Mouse (Mus musculus) monocyte, adult 2 months (primary cell): ENCODE data around the gene Rad17.

Experiments
- DNase-seq, 2 experiments: peaks; one replicate each; pipeline ENCODE4 v3.0.0; 2022; ENCODE audit warnings: low spot score in 2 of 2, low read depth in 1 of 2

Gene Rad17

DNA sequence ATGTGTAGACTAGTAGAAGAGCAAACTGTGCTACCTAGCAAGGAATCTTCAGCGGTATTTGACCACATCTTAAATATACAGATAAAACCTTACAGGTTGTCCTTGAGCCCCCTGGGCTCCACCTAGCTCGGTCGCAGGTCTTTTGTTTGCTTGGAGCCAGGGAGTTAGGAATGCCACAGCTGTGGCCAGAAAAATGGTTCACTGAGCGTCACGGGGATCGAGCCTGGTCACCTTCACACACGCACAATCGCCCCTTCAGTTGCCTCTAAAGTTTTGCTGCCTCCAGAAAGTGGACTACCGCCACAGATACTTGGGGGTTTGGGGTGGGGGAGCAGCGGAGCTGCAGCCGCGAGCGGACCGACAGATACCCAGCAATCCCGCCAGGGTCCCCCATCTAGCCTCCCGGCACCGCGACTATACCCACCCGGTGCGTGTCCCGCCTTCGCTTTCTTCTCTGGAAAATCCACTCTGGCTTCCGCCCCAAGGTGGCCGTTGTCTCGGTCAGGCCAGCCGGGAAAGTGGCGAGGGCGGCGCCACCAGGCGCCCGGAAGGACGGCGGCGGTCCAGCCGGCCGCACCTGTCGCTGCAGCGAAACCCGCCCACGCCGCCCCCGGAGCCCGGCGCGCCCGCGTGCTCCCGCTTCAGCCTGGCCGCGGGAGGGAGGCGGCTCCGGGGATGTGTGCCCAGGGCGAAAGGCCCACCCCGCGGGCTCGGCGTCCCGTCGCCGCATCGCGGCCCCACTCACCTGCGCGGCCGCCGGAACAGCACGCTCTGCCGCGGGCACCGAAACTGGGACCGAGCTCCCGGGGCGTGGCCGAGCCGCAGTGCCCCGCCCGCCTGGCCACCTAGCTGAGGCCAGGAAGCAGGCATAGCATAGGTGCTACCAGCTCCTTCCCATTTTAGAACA, 34.4 kb downstream of the Rad17 start, which contains the start of gene Marveld2:
TSS of gene Marveld2 (minus strand) at position 791 of the 907 bp plus-strand sequence.
- DNase-seq = no peak

DNA sequence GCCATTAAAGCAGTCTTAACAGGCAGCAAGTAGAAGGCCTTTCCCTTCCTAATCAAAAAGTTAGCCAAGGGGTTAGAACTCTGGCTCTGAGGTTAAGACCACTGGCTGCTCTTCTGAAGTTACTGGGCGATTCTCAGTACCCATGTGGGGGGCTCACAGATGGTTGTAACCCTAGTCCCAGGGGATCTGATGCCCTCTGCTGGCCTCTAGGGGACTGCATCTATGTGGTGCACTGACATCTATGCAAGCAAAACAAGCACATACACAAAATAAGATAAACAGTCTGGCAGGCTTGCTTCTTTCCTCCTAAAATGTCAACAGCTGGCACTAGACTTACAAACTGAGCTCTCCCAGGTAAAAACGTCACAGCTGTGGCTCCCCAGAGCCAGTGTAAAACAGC, 37.9 kb downstream of the Rad17 start:
- DNase-seq = no peak

DNA sequence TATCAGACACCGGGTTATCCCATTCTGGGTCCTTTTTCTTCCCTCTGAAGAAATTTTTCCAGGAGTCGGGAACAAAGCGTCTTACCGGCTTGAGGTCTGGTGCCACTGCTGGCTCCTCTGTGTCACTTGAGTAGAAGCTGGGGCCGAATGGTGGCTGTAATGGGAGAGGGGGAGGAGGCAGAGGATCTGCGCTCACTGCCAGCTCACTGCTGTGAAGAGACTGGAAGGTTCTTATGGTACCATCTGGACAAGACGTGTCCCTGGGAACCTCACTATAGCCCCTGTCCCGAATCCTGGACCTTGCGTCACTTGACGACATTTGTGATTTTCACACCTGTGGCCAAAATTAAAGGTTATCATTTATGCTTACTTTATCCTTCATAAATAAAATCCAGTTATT, 38.6 kb downstream of the Rad17 start:
- no peak for DNase-seq

DNA sequence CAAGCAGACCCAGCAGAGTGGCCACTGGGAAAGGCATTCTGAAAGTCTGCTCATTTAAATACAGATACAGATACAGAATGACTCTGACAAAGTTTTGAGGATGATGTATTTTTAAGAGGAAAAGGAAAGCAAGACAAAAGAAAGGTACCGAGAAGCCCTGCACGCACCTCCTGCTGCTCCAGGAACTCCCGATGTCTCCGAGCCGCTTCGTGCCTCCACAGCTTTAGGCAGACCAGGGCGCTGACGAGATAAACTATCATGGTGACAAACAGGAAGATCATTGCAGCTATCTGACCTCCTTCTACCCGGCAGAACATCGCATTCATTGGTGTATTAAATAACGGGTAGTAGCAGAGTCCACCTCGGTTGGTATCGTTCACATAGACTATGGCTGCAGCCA, 39.6 kb downstream of the Rad17 start:
- DNase-seq = no peak

DNA sequence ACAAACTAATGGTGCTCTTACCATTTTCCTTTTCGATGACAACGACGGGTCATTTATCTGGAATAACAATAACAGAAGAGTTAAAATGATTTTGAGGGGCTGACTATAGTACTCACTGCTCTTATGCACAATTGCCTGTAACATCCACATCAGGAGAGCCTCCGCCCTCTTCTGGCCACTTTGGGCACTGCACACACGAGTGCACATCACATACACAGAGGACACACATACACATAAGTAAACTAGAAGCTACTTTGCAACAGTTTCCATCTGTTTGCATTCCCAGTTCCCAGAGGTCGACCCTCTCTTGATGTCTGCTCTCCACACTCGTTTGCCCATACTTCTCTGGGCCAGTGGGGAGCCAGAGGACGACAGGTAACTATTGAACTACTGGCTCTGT, 43.1 kb downstream of the Rad17 start:
- no peak for DNase-seq

DNA sequence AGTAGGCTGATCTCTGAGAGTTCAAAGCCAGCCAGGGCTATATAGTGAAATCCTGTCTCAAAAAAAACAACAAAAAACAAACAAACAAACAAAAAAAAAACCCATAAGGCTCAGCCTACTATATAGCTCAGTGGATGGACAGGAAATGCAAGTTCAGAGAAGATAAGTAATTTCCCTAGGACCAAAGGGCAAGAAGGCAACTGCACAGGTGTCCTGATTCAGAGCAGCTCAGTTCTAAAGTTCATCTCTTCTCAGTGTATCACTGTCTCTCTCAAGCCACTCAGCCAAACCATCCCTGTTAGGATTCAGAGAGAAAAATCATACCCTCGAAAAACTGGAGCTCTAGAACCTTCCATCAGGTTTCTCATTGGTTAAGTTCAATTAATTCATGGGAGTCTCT, 45.0 kb downstream of the Rad17 start:
- DNase-seq = no peak

DNA sequence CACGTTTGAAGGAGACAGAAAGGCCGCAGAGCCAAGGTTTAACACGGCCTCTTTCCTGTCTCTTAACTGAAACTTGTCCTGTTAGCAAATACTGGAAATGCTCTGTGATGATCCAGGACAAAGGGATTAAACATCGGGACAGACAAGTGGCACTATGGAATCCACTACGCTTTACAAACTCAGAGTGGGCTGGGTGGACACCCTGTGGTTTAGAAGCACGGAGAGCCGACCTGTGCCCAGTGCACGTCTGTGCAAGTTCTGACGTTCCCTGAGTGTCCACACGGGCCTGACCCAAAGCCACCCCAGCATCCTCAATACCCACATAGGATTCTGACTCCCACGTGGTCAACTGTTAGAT, 47.1 kb downstream of the Rad17 start:
- DNase-seq = no peak

DNA sequence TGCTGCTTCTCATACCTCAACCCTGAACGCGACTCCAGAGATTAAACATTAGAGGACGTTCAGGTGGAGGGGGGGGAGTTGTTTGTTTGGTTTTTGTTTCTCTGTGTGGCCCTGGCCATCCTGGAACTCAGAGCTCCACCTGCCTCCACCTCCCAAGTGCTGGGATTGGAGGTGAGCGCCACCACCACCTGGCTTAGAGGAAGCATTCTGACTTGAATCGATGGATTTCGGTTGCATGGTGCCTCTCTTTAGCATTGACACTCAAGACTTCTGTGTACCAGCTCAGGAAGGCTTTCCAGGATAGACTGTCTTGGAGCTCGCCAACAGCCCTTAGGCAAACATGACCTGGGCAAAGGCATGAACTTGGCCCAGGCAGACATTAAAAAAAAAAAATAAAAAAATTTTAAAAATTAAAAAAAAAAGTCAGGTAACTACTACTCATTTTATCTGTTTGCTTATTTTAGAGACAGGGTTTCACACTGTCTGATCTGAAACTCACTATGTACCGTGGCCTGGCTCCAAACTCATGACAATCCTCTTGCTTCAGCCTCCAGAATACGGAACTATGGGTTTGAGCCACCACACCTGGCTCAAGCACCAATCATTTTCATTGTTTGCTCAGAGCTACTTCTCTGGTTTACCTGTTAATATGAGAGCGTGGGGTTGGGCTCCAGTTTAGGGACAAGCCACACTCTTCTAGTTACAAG, 47.7 kb downstream of the Rad17 start:
- no peak for DNase-seq

DNA sequence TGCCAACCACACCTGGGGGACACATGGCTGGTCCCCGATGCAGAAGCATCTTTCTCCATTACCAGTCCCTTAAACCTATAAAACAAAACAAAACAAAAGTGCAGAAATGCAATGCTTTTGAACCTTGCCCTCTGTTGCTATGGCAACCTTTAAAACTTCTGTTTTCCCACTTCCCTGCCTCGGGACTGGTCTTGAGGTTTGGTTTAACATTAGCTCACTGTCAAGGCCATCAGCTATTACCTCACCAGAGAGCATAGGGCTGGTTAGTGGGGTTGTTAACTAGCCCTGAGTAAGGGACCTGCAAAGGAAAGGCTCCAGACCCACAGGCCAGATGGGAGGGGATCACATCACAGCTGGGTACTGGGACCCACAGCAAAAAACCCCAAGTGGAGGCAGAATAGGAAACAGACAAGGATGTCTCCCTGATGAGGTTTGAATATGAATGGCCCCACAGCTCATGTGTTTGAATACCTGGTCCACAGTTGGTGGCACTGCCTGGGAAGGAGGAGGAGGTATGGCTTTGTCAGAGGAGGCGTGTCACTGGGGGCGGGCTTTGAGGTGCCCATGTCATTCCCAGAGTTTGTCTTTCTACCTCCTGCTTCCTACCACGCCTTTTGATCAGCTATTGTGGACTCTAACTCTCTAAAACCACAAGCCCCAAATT, 48.5 kb downstream of the Rad17 start:
- no peak for DNase-seq

DNA sequence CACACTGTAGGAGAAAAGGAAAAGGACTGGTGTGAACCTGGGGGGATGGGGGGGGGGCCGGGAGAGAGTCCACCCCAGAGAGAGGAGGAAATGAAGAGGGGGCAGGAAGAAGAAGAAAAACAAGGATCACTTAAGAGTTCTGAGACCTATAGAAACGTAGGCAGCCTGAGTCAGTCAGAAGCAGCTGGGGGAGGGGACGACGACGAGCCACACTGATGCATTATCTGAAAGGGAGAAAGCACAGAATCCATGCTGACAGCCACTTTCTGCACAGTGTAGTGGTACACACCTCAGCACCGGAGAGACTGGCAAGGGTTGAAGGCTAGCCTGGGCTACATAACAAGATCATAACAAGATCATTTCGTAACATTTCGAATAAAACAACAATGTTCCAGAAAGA, 49.8 kb downstream of the Rad17 start:
- DNase-seq = no peak

DNA sequence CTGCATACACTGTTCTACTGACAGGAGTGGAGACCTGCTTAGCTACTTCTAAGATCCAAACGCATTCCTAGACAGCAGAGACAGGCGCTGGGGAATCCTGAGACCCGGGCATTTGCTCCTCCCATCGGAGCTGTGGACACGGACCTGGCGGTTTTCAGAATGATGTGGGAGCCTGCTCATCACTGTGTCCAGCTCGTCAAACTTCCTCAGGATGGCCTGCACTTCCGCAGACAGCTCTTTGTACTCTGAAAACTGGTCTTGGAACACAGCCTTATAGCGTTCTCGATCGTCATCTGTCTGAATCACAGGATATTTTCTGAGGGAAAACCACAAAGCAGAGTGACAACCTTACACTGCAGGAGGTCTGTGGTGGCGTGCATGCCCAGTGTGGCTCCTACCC, 50.5 kb downstream of the Rad17 start:
- DNase-seq = no peak

DNA sequence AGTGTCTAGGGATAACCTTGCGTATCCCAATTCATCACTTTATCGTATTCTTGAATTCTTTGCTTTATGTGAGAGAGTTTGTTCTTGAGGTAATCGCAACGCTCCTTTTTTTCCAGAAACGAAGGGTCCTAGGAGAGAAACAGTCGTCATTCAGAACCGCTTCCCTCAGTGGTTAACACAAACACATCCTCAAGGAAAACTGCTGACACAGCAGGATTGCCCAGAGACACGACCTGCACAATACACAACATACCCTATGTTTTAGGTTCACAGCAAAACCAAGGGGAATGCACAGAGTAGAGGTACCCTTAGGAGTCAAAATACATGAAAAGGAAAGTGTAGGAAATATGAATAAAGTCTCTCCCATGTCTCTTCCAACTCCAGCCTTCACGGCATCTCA, 53.6 kb downstream of the Rad17 start:
- no peak for DNase-seq

DNA sequence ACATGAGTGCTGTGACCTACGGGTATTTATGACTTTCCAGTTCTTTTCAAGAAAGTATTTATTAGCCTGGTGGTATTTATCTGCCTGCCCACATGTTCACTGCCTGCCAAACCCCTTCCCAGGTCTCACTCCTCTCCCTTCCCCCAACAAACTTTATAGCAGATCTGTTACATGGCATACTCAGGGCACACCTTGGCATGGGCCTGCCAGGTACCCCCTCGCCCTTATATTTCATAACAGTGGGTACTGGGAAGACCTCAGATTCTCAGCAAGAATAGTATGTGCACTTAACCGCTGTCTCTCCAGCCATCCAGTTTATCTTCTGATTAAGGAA, 55.3 kb downstream of the Rad17 start:
- DNase-seq = no peak

DNA sequence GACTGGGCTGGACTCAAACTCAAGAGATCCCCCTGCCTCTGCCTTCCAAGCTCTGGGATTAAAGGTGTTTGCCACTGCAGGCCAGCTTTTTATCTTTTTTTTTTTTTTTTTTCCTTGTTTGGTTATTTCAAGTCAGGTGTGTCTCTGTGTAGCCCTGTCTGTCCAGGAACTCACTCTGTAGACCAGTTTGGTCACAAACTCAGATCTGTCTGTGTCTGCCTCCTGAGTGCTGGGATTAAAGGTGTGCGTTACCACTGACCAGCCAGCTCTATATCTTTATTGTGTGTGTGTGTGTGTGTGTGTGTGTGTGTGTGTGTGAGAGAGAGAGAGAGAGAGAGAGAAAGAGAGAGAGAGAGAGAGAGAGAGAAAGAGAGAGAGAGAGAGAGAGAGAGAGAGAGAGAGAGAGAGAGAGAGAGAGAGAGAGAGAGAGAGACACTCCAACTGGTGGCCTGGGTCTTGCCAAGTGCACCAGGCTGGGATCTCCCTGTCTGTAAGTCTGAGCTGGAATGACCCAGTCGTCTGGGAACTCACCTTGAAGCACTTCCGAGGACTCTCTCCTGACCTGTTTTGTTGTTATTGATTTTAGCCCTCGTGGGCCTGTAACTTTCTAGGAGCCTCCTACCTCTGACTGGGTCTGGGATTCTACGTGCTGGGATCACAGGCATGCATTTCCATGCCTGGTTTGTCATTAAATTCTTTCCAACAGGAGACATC, 55.9 kb downstream of the Rad17 start:
- no peak for DNase-seq

DNA sequence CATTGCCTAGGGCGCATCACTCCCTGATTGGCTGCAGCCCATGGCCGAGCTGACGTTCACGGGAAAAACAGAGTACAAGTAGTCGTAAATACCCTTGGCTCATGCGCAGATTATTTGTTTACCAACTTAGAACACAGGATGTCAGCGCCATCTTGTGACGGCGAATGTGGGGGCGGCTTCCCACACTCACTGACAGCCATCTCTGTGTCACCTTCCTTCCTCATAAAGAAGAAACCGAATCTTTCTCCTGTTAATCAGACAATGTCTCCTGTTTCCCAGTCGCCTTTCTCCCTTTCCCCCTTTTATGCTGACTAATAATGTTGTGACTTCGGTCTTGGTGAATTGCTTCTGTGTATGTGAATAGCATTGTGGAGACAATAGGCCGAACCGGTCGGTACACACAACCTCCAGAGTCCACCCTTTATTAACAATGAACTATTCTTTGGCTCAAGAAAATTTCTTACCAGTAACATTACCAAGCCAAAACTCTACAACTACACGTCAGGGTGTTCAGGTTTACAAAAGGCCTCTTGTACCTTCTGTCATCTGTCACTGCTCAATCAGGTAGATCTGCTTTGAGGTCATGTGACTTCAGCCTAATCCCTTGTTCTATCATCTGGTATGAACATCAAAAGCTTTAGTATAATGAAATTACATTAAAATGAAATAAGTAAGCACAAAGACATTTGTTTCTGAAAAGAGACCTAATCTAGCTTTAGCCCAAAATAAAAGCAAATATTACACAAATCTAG, 56.6 kb downstream of the Rad17 start:
- peak; percentile 9 to 55 for DNase-seq

DNA sequence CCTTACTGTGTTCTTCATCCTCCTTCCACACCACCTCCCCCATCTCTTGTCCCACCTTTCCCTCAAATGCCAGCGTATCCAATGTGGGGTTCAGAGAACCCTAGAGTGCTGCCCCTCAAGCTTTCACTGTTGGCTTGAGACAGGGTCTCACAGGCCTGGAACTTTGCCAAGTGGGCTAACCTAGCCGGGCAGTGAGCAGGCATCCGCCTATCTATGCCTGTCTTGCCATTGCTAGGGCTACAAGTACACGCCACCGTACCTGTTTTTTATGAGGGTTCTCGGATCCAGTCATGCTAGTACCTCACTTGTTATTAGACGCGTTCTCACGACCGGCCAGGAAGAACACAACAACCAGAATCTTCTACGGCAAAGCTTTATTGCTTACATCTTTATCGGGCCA, 62.2 kb downstream of the Rad17 start:
- no peak for DNase-seq

DNA sequence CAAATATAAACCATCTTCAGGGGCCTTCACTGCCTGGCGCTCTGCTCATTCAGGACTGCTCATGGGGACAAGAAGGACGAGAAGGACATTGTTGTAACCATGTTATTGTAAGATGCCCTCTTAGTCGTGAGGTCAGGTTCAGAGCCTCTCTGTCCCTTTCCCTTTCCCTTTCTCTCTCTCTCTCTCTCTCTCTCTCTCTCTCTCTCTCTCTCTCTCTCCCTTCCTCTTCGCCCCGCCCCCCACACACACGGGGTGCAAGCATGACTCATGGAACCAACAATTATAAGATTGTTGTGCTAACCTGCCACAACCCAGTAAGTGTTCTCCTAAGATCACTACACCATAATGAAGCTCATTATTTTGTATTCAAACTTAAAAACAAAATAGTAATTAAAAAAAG, 68.7 kb downstream of the Rad17 start:
- no peak for DNase-seq

DNA sequence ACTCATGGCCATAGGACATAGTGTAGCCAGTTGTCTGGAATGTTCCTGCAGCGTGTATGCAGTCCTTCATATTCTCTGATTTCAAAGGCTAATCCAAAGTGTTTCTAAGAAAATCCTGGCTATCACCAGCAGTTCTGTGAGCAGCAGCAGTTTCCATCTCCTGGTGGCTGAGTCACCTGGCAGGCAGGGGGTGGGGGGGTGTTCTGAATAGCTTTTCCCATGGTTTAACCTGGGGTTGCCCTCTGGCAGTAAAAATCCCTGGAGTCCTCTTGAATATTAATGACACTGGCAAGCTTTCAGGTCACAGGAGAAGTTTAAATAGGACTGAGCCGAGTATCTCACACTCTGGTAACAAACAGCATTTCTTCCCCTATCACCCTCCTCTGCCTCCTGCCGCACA, 69.2 kb downstream of the Rad17 start:
- DNase-seq = no peak

DNA sequence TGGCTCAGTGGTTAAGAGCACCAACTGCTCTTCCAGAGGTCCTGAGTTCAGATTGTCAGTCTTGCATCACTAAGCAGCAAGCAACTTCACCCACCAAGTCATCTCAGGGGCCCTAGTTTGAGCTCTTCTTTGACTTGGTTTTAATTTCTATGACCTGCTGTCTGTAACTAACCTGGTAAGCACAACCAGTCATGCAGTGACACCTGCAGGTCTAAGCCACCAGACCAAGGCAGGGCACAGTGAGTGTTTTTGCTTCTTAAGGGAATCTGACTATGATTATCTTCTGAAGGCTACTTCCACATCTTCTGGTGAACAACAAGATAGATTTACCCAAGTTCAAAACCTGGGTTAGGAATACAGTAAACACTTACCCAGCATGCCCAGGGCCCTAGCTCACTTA, 70.9 kb downstream of the Rad17 start:
- no peak for DNase-seq

DNA sequence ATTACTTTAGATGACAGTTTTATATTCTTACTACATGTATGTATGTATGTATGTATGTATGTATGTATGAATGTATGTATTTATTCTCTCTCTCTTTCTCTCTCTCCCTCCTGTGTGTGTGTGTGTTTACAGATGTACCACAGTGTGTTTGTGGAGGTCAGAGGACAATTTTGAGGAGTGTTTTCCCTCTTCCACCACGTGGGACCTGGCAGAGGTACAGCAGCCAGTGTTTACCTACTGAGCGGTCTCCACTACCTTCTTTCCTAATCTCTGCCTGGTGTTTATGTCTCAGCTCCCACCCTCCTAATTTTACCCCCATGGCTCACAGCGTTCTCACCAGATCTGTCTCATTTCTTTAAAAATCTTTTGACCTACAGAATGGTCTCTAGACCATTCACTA, 71.6 kb downstream of the Rad17 start:
- DNase-seq = no peak

DNA sequence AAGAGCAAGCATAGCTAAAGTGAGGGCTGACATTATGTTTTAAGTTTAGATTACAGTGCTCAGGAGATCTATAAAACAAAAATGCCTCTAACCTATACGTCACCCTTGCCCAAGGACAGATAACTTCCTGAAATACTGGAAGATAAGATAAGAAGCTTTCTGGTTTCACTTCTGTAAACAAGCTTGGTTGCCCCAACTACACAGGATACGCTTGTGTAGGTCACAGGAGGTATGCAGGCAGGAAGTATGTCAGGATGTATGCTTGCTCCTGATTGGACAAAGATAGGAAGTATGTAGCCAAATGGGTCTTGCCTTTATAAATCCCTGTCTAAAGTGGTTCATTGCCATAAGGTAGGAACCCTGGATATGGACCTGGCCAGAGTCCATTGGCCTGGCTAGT, 74.9 kb downstream of the Rad17 start:
- no peak for DNase-seq
